Mouse (Mus musculus): ENCODE measurements around the gene Setdb1. TPM values are rescaled to one million over a fixed set of nuclear protein-coding genes. Genes with fewer than 3 reads are reported as not detected.

Gene Setdb1
- polyA plus RNA-seq, 1 experiment from 2014 or later = 15.9 TPM

DNA sequence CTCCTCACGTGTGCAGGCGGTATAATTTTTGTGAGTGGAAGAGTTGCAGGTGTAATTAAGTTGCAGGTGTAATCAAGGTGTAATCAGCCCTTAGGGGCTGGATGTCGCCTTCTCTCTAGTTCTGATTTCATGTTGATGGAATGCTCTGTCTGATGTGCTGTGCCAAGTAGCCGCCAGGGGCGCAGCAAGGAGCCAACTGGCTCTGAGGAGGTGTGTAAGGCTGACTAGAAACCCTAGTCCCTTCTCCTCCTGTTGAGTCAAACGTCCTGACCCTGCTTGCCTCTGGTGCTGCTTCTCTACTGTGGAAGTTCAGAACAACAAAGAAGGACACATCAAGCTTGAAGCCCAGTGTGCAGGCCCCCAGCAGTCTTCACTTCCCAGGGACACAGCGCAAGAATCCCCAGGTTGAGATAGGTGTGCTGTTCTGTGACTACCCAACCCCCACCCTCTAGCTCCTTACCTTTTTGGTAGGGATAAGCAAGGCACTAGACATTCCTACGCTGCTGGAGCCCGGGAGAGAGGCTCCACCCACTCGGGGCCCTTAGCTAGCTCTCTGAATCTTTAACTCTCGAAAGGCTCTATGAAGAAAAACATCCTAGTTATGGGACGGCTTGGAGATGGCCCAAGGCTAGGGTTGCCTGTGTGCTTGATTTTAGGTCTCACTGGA is 39.5 kb downstream of the Setdb1 start:
- peaks cover 46% of the 10 kb centered on the region for H3K36me3 ChIP-seq
- peaks cover 76% of the 10 kb centered on the region for H3K4me1 ChIP-seq (replicated peaks)
- 26% methylated on average over 12 of the region's 12 CpGs for WGBS (ENCODE audit: insufficient replicate concordance)
- H3K4me2 ChIP-seq = peak overlapping the region; percentile 96
- no peaks in the 10 kb centered on the region for H3K9me3 ChIP-seq (replicated peaks)
- H3K4me3 ChIP-seq (replicated peaks) = peak overlapping the region; percentile 18
- no peaks in the 10 kb centered on the region for H3K27me3 ChIP-seq
- no peak for ATAC-seq (ENCODE audit: low read depth)
- peak overlapping the region; percentile 79 for H3K27ac ChIP-seq
- H3K9ac ChIP-seq = peak overlapping the region; percentile 54
- peak; percentile 50 for DNase-seq

- H3K9me3 ChIP-seq (replicated peaks) = no peaks in the 10 kb centered on the region
- no peaks in the 10 kb centered on the region for H3K27me3 ChIP-seq
- peak overlapping the region; percentile 95 for H3K27ac ChIP-seq
- peak overlapping the region; percentile 96 for H3K4me2 ChIP-seq
- WGBS (ENCODE audit: insufficient replicate concordance) = 6% methylated on average over 9 of the region's 9 CpGs
- DNase-seq (no peak), ATAC-seq (ENCODE audit: low read depth) (no peak; the same call in 1 of the 2 replicates)
- H3K36me3 ChIP-seq = peaks cover 30% of the 10 kb centered on the region
- H3K4me1 ChIP-seq (replicated peaks) = peaks cover 91% of the 10 kb centered on the region
- H3K9ac ChIP-seq = peak overlapping the region; percentile 98
- H3K4me3 ChIP-seq (replicated peaks) = peak overlapping the region; percentile 89
Observed at GRCm38 (mm10) chr3:95315844-95316550, 41.0 kb downstream of the Setdb1 start.

GRCm38 (mm10) chr3:95315094-95315843 is 41.7 kb downstream of the Setdb1 start:
- peak; percentile 90 for DNase-seq
- H3K9me3 ChIP-seq (replicated peaks) = no peaks in the 10 kb centered on the region
- H3K4me2 ChIP-seq = peak overlapping the region; percentile 96
- H3K27me3 ChIP-seq = no peaks in the 10 kb centered on the region
- H3K36me3 ChIP-seq = peaks cover 23% of the 10 kb centered on the region
- ATAC-seq (ENCODE audit: low read depth) = peak; percentile 87
- H3K27ac ChIP-seq = peak overlapping the region; percentile 95
- under 1% methylated on average over 65 of the region's 71 CpGs for WGBS (ENCODE audit: insufficient replicate concordance)
- peaks cover 90% of the 10 kb centered on the region for H3K4me1 ChIP-seq (replicated peaks)
- H3K4me3 ChIP-seq (replicated peaks) = peak overlapping the region; percentile 89
- H3K9ac ChIP-seq = peak overlapping the region; percentile 98

- ATAC-seq (ENCODE audit: low read depth) (no peak), DNase-seq (no peak)
- Histone ChIP-seq H3K4me3 (replicated peaks) (peak within 1 kb of the TSS; percentile 89), H3K4me1 (replicated peaks) (peaks cover 88% of the 10 kb centered on the region), H3K4me2 (peak within 1 kb of the TSS; percentile 96), H3K36me3 (peaks cover 17% of the 10 kb centered on the region), H3K9me3 (replicated peaks) (no peaks in the 10 kb centered on the region), H3K27ac (peak within 1 kb of the TSS; percentile 95), H3K27me3 (no peaks in the 10 kb centered on the region), H3K9ac (peak within 1 kb of the TSS; percentile 98)
- 2% methylated on average over 27 of the region's 27 CpGs for WGBS (ENCODE audit: insufficient replicate concordance)
Observed at GRCm38 (mm10) chr3:95314486-95315093, 42.4 kb downstream of the Setdb1 start, which contains the start of gene Cers2. TSS of gene Cers2 (plus strand) at chr3:95314791.

- Histone ChIP-seq H3K4me2 (peak overlapping the region; percentile 96), H3K9me3 (replicated peaks) (no peaks in the 10 kb centered on the region), H3K36me3 (peaks cover 14% of the 10 kb centered on the region), H3K9ac (peak overlapping the region; percentile 98), H3K4me1 (replicated peaks) (peaks cover 83% of the 10 kb centered on the region), H3K4me3 (replicated peaks) (peak overlapping the region; percentile 89), H3K27ac (peak overlapping the region; percentile 95), H3K27me3 (no peaks in the 10 kb centered on the region)
- DNase-seq = no peak
- ATAC-seq (ENCODE audit: low read depth) = no peak
- 41% methylated on average over 6 of the region's 6 CpGs for WGBS (ENCODE audit: insufficient replicate concordance)
Observed at GRCm38 (mm10) chr3:95314075-95314474, 42.9 kb downstream of the Setdb1 start.

DNA sequence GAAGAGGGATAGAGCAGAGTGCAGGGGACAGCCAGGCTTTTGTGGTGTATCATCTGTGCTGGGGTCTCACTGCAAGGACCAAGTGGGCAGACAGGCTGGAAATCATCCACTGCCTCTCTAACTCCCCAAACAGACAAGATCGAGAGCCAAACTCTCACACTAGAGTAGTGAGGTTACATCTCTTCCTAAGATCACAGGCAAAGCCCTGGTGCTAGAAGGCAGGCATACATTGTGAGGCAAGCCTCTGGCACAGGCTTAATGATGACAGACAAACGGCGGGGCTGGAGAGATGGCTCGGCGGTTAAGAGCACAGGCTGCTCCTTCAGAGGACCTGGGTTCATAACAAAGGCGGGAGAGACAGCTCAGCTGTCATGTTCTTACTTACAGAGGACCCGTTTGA is 43.5 kb downstream of the Setdb1 start:
- ATAC-seq (ENCODE audit: low read depth) (no peak), DNase-seq (no peak)
- Histone ChIP-seq H3K4me3 (replicated peaks) (peak overlapping the region; percentile 89), H3K27me3 (no peaks in the 10 kb centered on the region), H3K4me1 (replicated peaks) (peaks cover 79% of the 10 kb centered on the region), H3K4me2 (peak overlapping the region; percentile 96), H3K27ac (peak overlapping the region; percentile 95), H3K36me3 (peaks cover 8% of the 10 kb centered on the region), H3K9me3 (replicated peaks) (no peaks in the 10 kb centered on the region), H3K9ac (peak overlapping the region; percentile 98)
- 11% methylated on average over 7 of the region's 7 CpGs for WGBS (ENCODE audit: insufficient replicate concordance)

DNA sequence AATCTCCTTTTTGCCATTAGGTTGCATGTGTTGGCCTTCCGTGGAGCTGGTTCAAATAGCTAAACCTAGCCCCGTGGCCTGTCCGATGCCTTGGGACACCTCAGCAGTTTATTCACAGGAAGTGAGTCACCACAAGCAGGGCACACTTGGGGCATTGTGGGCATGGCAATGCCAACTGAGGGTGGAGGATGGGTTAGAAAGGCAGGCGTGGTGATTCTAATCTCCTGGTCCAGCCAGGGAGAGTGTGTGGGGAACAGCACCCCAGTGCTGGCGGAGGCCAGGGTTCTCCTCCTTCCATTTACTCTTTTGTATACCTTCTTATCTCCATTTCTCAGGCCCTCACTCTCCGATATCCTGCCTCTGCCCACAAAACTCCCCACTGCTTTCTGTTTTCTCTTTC is 44.4 kb downstream of the Setdb1 start:
- 10% methylated on average over 6 of the region's 6 CpGs for WGBS (ENCODE audit: insufficient replicate concordance)
- Histone ChIP-seq H3K27me3 (no peaks in the 10 kb centered on the region), H3K9me3 (replicated peaks) (no peaks in the 10 kb centered on the region), H3K36me3 (peaks cover under 1% of the 10 kb centered on the region; the same call in 1 of the 2 replicates), H3K4me3 (replicated peaks) (peak overlapping the region; percentile 89), H3K9ac (peak overlapping the region; percentile 98), H3K4me2 (peak overlapping the region; percentile 96), H3K27ac (peak overlapping the region; percentile 95), H3K4me1 (replicated peaks) (peaks cover 71% of the 10 kb centered on the region)
- peak; percentile 59 for DNase-seq
- peak; percentile 55 for ATAC-seq (ENCODE audit: low read depth)

GRCm38 (mm10) chr3:95310968-95311882 is 45.8 kb downstream of the Setdb1 start:
- Histone ChIP-seq H3K9ac (0 out of 2 replicates have a peak overlapping the region, but pooled peaks have one; percentile 35), H3K4me2 (peak overlapping the region; percentile 2; the same call in 1 of the 2 replicates), H3K9me3 (replicated peaks) (no peaks in the 10 kb centered on the region), H3K36me3 (peaks cover 1% of the 10 kb centered on the region), H3K27ac (peak overlapping the region; percentile 95), H3K4me3 (replicated peaks) (no peak overlapping the region), H3K4me1 (replicated peaks) (peaks cover 61% of the 10 kb centered on the region), H3K27me3 (no peaks in the 10 kb centered on the region)
- no peak for ATAC-seq (ENCODE audit: low read depth)
- WGBS (ENCODE audit: insufficient replicate concordance) = 30% methylated on average over 9 of the region's 9 CpGs
- peak; percentile 61 for DNase-seq

GRCm38 (mm10) chr3:95310496-95310895 is 46.5 kb downstream of the Setdb1 start:
- H3K4me2 ChIP-seq = no peak overlapping the region
- no peak for ATAC-seq (ENCODE audit: low read depth)
- WGBS (ENCODE audit: insufficient replicate concordance) = 38% methylated on average over 3 of the region's 3 CpGs
- H3K4me3 ChIP-seq (replicated peaks) = no peak overlapping the region
- no peaks in the 10 kb centered on the region for H3K27me3 ChIP-seq
- no peak for DNase-seq
- no peaks in the 10 kb centered on the region for H3K9me3 ChIP-seq (replicated peaks)
- peaks cover 8% of the 10 kb centered on the region for H3K36me3 ChIP-seq
- no peak overlapping the region for H3K9ac ChIP-seq
- H3K4me1 ChIP-seq (replicated peaks) = peaks cover 56% of the 10 kb centered on the region
- H3K27ac ChIP-seq = no peak overlapping the region

DNA sequence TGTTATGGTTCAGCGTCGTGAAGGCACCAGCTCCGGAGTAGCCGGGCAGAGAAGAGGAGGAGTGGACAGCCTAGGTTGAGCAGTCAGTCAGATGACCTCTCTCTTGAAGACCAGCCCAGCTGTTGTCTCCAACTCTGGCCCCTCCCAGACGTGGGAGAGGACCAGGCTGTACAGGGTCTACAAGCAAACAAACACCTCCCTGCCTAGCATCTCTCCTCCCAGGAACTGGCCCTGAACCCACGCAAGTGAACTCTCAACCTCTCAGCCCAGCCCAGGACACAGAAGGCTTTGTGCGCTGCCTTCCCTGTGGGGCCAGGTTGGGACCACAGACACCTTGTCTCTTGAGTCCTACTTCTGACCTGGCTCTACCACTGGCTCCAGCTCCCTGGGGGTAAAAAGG is 49.9 kb downstream of the Setdb1 start, which contains the start of gene Anxa9:
Anxa9 (minus strand) TSS at position 77 of the 400 bp plus-strand sequence.
- no peak within 1 kb of the TSS for H3K9ac ChIP-seq
- H3K27ac ChIP-seq = no peak within 1 kb of the TSS
- DNase-seq = no peak
- 64% methylated on average over 7 of the region's 7 CpGs for WGBS (ENCODE audit: insufficient replicate concordance)
- peaks cover 10% of the 10 kb centered on the region for H3K36me3 ChIP-seq
- H3K4me3 ChIP-seq (replicated peaks) = no peak within 1 kb of the TSS
- peaks cover 28% of the 10 kb centered on the region for H3K4me1 ChIP-seq (replicated peaks)
- no peak within 1 kb of the TSS for H3K4me2 ChIP-seq
- no peaks in the 10 kb centered on the region for H3K9me3 ChIP-seq (replicated peaks)
- ATAC-seq (ENCODE audit: low read depth) = no peak
- no peaks in the 10 kb centered on the region for H3K27me3 ChIP-seq

Measured in liver, embryonic 13.5 days (tissue).